In the genomic region with DNA sequence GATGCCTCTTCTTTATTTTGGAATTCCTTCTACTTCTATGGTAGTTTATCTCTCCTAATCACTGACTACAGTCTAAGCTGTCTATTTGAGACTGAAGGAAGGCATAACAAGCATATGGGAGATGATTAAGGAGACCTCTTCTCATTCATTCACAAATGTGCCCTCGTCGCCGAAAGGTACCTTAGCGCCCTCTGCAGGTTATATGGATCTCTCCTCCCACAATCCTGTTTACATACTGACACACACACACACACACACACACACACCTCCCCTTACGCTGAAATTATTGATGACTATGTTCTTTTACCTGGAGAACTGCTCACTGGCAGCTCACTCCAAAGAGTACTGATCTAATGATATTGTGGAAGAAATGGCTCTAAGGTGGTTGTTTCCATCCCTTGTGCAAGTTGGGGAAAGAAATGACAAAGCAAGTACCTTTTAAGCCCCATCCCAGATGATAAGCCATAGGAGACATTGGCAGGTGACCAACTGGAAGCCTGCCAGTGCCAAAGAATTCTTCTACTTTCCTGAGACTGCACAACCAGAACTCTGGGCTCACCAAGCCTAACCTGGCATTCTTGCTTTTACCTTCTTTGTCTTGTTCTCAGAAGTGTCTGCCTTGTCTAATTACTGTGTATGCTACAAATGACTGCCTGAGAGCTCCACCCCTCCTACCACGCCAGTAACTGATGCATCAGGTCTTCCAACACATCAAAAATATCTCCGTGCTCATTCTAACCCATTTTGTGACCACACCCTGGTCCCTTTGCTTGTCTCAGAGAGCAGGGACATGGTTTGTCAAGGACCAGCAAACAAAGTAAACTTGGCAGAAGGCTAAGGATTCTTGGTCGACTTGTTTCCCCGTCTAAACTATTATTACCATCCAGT, we compare ENCODE assay signal across 10 mouse cellular contexts.
DNase-seq lines count a peak whose midpoint lies in the region; ATAC-seq and TF ChIP-seq lines count a peak whose summit lies in the region.
"Had no signal": no experiment of that assay in that cellular context is flagged by ENCODE, and none has a peak within 500 bp of the region (broad histone marks: within the 10 kb centered on the region; RNA-seq: fewer than 3 reads in every experiment).

No protein-coding gene starts in this region.

- POLR2A ChIA-PET in Patski (lab: Charles Lee): interaction anchor here (0.7 kb wide), 1 partner anchor 14 kb away, joined by 3 read pairs; no protein-coding TSS in a partner anchor

- CTCF ChIA-PET in Patski (lab: Charles Lee): interaction anchor here (0.9 to 1.4 kb wide), 2 partner anchors 11 to 21 kb away, joined by 3 to 4 read pairs; no protein-coding TSS in a partner anchor

- H3K36me3 ChIP-seq in forebrain, embryonic 10.5 days (replicated peaks): no peaks in the 10 kb centered on the region

- DNase-seq in gastrocnemius, adult 2 months: peak; percentile 16
- DNase-seq in gastrocnemius, adult 8-10 months (ENCODE audit: low spot score in 2 of 2): no peak
- no peak for DNase-seq in layer of hippocampus, adult 2 months (ENCODE audit: low spot score in 2 of 2)
- no peak for DNase-seq in layer of hippocampus, adult 8-10 months (ENCODE audit: low spot score in 2 of 2)
- DNase-seq in 416B (ENCODE audit: low read depth): peak; percentile 10
- no peak for DNase-seq in Patski (ENCODE audit: low read depth, low spot score)
- no peak for DNase-seq in B cell, adult 2 months
- DNase-seq in forebrain, embryonic 10.5 days (ENCODE audit: extremely low spot score, low spot score): no peak

- WGBS in forebrain, embryonic 10.5 days: 93% methylated on average over 9 of the region's 9 CpGs

- H3K4me3 ChIP-seq in gastrocnemius, adult 2 months: no peak overlapping the region
- no peak overlapping the region for H3K4me3 ChIP-seq in layer of hippocampus, adult 2 months
- H3K4me3 ChIP-seq in forebrain, embryonic 10.5 days: no peak overlapping the region

- H3K27ac ChIP-seq in gastrocnemius, adult 2 months: no peak overlapping the region
- H3K27ac ChIP-seq in layer of hippocampus, adult 2 months: no peak overlapping the region
- H3K27ac ChIP-seq in forebrain, embryonic 10.5 days: no peak overlapping the region
- H3K27ac ChIP-seq: hindbrain, embryonic 14.5 days had no signal

- intact Hi-C loops in gastrocnemius, adult 2 months (cut with DNase I): no loop called here

- H3K27me3 ChIP-seq in Patski: no peaks in the 10 kb centered on the region
- H3K27me3 ChIP-seq in forebrain, embryonic 10.5 days (ENCODE audit: poor library complexity, severe bottlenecking): peaks cover 15% of the 10 kb centered on the region

- in situ Hi-C loops in Patski (cut with MboI; ENCODE audit: low pct_unique_long_range_greater_than_20kb): no loop called here

- peaks cover 37% of the 10 kb centered on the region for H3K4me1 ChIP-seq in forebrain, embryonic 10.5 days

- ATAC-seq in Patski: no peak
- ATAC-seq: CD4-positive, CD25-positive, alpha-beta regulatory T cell, adult 4 months had no signal

- TF ChIP-seq CTCF in gastrocnemius, adult 2 months (IDR thresholded peaks at IDR 0.05): peak; percentile 19; the same call in 1 of the 2 replicates
- peak; percentile 38 for TF ChIP-seq CTCF in layer of hippocampus, adult 2 months (conservative IDR thresholded peaks at IDR 0.05)
- TF ChIP-seq CTCF in Patski (IDR thresholded peaks at IDR 0.05): peak; percentile 29

- no peaks in the 10 kb centered on the region for H3K9me3 ChIP-seq in forebrain, embryonic 10.5 days

Comparison
In these comparisons a context has a peak if more than half of its experiments do, and no peak if none do; other contexts are left out.
1. DNase-seq: peak in gastrocnemius, adult 2 months (single experiment) and 416B (single experiment); none in gastrocnemius, adult 8-10 months (0 of 2), layer of hippocampus, adult 2 months (0 of 2), layer of hippocampus, adult 8-10 months (0 of 2), Patski (single experiment), B cell, adult 2 months (0 of 2) and forebrain, embryonic 10.5 days (single experiment).
2. Peak in every context shown above with its lines, with median percentiles within 50 percentile points of each other: CTCF ChIP-seq.